In the genomic region with DNA sequence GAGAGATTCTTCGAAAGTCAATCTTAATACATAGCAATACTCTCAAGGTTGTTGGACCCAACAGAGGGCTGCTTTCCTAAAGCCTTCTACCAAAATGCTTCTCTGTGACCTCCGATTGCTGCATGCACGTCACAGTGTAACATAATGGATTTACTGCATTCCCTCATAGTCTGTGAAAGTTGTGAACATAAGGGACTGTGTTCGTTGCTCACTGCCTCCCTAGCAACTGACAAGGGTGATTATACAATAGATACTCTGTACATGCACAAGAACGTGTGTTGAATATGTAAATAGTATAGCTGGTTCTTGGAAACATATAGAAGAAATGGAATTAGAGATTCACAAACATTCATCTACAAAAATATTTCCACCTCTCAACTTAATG, we compare ENCODE assay signal across 19 mouse cellular contexts.
DNase-seq lines count a peak whose midpoint lies in the region; ATAC-seq and TF ChIP-seq lines count a peak whose summit lies in the region.
"Had no signal": no experiment of that assay in that cellular context is flagged by ENCODE, and none has a peak within 500 bp of the region (broad histone marks: within the 10 kb centered on the region; RNA-seq: fewer than 3 reads in every experiment).

No protein-coding gene starts in this region.

- peak; percentile 47; the same call in 1 of the 2 replicates for ATAC-seq in midbrain, embryonic 12.5 days (ENCODE audit: low FRiP score, low read depth)
- ATAC-seq in forebrain, embryonic 13.5 days, result peak; percentile 95
- peak; percentile 68 for ATAC-seq in hindbrain, embryonic 12.5 days (ENCODE audit: low FRiP score)
- ATAC-seq in midbrain, postnatal 0 days (ENCODE audit: low FRiP score), result no peak
- ATAC-seq: intestine, embryonic 15.5 days; Patski had no signal

- no peaks in the 10 kb centered on the region for H3K36me3 ChIP-seq in midbrain, embryonic 12.5 days
- H3K36me3 ChIP-seq in midbrain, embryonic 10.5 days, result no peaks in the 10 kb centered on the region
- no peaks in the 10 kb centered on the region for H3K36me3 ChIP-seq in forebrain, embryonic 13.5 days (ENCODE audit: poor library complexity, severe bottlenecking)
- no peaks in the 10 kb centered on the region for H3K36me3 ChIP-seq in hindbrain, embryonic 12.5 days
- H3K36me3 ChIP-seq in midbrain, postnatal 0 days (ENCODE audit: insufficient read depth, low read length), result no peaks in the 10 kb centered on the region
- H3K36me3 ChIP-seq: embryonic facial prominence, embryonic 15.5 days; heart, embryonic 13.5 days; intestine, embryonic 15.5 days; lung, embryonic 15.5 days had no signal

- no peak for TF ChIP-seq CTCF in midbrain, postnatal 0 days (IDR thresholded peaks at IDR 0.05)

- no peak overlapping the region for H3K9ac ChIP-seq in midbrain, embryonic 12.5 days (replicated peaks)
- H3K9ac ChIP-seq in forebrain, embryonic 13.5 days, result no peak overlapping the region
- no peak overlapping the region for H3K9ac ChIP-seq in hindbrain, embryonic 12.5 days
- no peak overlapping the region for H3K9ac ChIP-seq in midbrain, postnatal 0 days (replicated peaks; ENCODE audit: low read length, poor library complexity, severe bottlenecking)
- H3K9ac ChIP-seq: embryonic facial prominence, embryonic 15.5 days; heart, embryonic 13.5 days; intestine, embryonic 15.5 days; liver, embryonic 14.5 days; lung, embryonic 15.5 days had no signal

- WGBS in midbrain, embryonic 12.5 days, result 73% methylated on average over 5 of the region's 5 CpGs
- 89% methylated on average over 5 of the region's 5 CpGs for WGBS in midbrain, embryonic 10.5 days
- 36% methylated on average over 5 of the region's 5 CpGs for WGBS in forebrain, embryonic 13.5 days
- WGBS in hindbrain, embryonic 12.5 days, result 62% methylated on average over 5 of the region's 5 CpGs
- WGBS in midbrain, postnatal 0 days, result 55% methylated on average over 5 of the region's 5 CpGs

- no peak overlapping the region for H3K4me3 ChIP-seq in midbrain, embryonic 12.5 days
- no peak overlapping the region for H3K4me3 ChIP-seq in midbrain, embryonic 10.5 days
- no peak overlapping the region for H3K4me3 ChIP-seq in forebrain, embryonic 13.5 days
- H3K4me3 ChIP-seq in hindbrain, embryonic 12.5 days, result no peak overlapping the region
- H3K4me3 ChIP-seq in midbrain, postnatal 0 days (ENCODE audit: low read depth, low read length), result no peak overlapping the region
- H3K4me3 ChIP-seq: embryonic facial prominence, embryonic 15.5 days; heart, embryonic 13.5 days; intestine, embryonic 15.5 days; lung, embryonic 15.5 days had no signal

- H3K27me3 ChIP-seq in midbrain, embryonic 12.5 days, result no peaks in the 10 kb centered on the region
- no peaks in the 10 kb centered on the region for H3K27me3 ChIP-seq in midbrain, embryonic 10.5 days (ENCODE audit: low read depth, poor library complexity, severe bottlenecking)
- no peaks in the 10 kb centered on the region for H3K27me3 ChIP-seq in forebrain, embryonic 13.5 days
- H3K27me3 ChIP-seq in hindbrain, embryonic 12.5 days, result no peaks in the 10 kb centered on the region
- no peaks in the 10 kb centered on the region for H3K27me3 ChIP-seq in midbrain, postnatal 0 days (ENCODE audit: insufficient read depth, low read length)
- H3K27me3 ChIP-seq: embryonic facial prominence, embryonic 15.5 days; heart, embryonic 13.5 days; intestine, embryonic 15.5 days; lung, embryonic 15.5 days; Patski had no signal

- no peaks in the 10 kb centered on the region for H3K9me3 ChIP-seq in midbrain, embryonic 12.5 days
- no peaks in the 10 kb centered on the region for H3K9me3 ChIP-seq in midbrain, embryonic 10.5 days (replicated peaks)
- H3K9me3 ChIP-seq in forebrain, embryonic 13.5 days (replicated peaks), result no peaks in the 10 kb centered on the region
- no peaks in the 10 kb centered on the region for H3K9me3 ChIP-seq in hindbrain, embryonic 12.5 days (replicated peaks)
- no peaks in the 10 kb centered on the region for H3K9me3 ChIP-seq in midbrain, postnatal 0 days (ENCODE audit: low read length)
- H3K9me3 ChIP-seq: embryonic facial prominence, embryonic 15.5 days; heart, embryonic 13.5 days; intestine, embryonic 15.5 days; lung, embryonic 15.5 days had no signal

- H3K4me2 ChIP-seq in midbrain, embryonic 12.5 days (replicated peaks), result no peak overlapping the region
- H3K4me2 ChIP-seq in forebrain, embryonic 13.5 days, result no peak overlapping the region
- H3K4me2 ChIP-seq in hindbrain, embryonic 12.5 days (replicated peaks), result no peak overlapping the region
- no peak overlapping the region for H3K4me2 ChIP-seq in midbrain, postnatal 0 days (ENCODE audit: low read depth, low read length, poor library complexity, severe bottlenecking)
- H3K4me2 ChIP-seq: embryonic facial prominence, embryonic 15.5 days; heart, embryonic 13.5 days; intestine, embryonic 15.5 days; lung, embryonic 15.5 days had no signal

- peaks cover 9% of the 10 kb centered on the region; the same call in 1 of the 2 replicates for H3K4me1 ChIP-seq in midbrain, embryonic 12.5 days
- H3K4me1 ChIP-seq in midbrain, embryonic 10.5 days, result no peaks in the 10 kb centered on the region
- peaks cover 11% of the 10 kb centered on the region for H3K4me1 ChIP-seq in forebrain, embryonic 13.5 days
- H3K4me1 ChIP-seq in hindbrain, embryonic 12.5 days, result no peaks in the 10 kb centered on the region
- no peaks in the 10 kb centered on the region for H3K4me1 ChIP-seq in midbrain, postnatal 0 days (ENCODE audit: insufficient read depth, low read length)
- H3K4me1 ChIP-seq: embryonic facial prominence, embryonic 15.5 days; heart, embryonic 13.5 days; intestine, embryonic 15.5 days; lung, embryonic 15.5 days had no signal

- no peak for DNase-seq in midbrain, embryonic 10.5 days (ENCODE audit: low spot score)
- DNase-seq in midbrain, postnatal 0 days (ENCODE audit: low spot score), result peak; percentile 47
- no peak for DNase-seq in spleen, postnatal 10 days (ENCODE audit: low spot score in 2 of 2)
- no peak for DNase-seq in cerebellum, adult 9-11 months
- DNase-seq: adrenal gland, adult 8-10 months; cerebellum, postnatal 10 days; gastrocnemius, postnatal 10 days; heart, adult 18-20 months; kidney, adult 9 months had no signal

- H3K27ac ChIP-seq in midbrain, embryonic 12.5 days (replicated peaks), result 0 out of 2 replicates have a peak overlapping the region, but pooled peaks have one; percentile 39
- H3K27ac ChIP-seq in midbrain, embryonic 10.5 days (replicated peaks), result no peak overlapping the region
- peak overlapping the region; percentile 80 for H3K27ac ChIP-seq in forebrain, embryonic 13.5 days
- H3K27ac ChIP-seq in hindbrain, embryonic 12.5 days, result no peak overlapping the region
- peak overlapping the region; percentile 51 for H3K27ac ChIP-seq in midbrain, postnatal 0 days (ENCODE audit: low read depth, low read length)
- H3K27ac ChIP-seq: embryonic facial prominence, embryonic 15.5 days; heart, embryonic 13.5 days; intestine, embryonic 15.5 days; liver, embryonic 14.5 days; lung, embryonic 15.5 days; macrophage had no signal

Comparison
In these comparisons a context has a peak if more than half of its experiments do, and no peak if none do; other contexts are left out.
1. H3K27ac ChIP-seq: peak in midbrain, embryonic 12.5 days (single experiment), forebrain, embryonic 13.5 days (single experiment) and midbrain, postnatal 0 days (single experiment); none in midbrain, embryonic 10.5 days (single experiment) and hindbrain, embryonic 12.5 days (single experiment).